Mouse (Mus musculus) thymus, adult 18-20 months (tissue): Measurements from ENCODE around the gene Impdh2.

Experiments used
- DNase-seq, 2 experiments: peaks; one replicate each; pipeline ENCODE4 v3.0.0; 2022; ENCODE audit warnings: mixed read lengths in 2 of 2

Gene Impdh2

GRCm38 (mm10) chr9:108560227-108560841 is at the start of gene Impdh2:
Gene Impdh2, plus strand, starts transcription at chr9:108560286.
- peak; percentile 89 to 92 for DNase-seq

- DNase-seq, result peak; percentile 95 to 98
Measured at GRCm38 (mm10) chr9:108516380-108517251, 43.5 kb upstream of the Impdh2 start, which contains the start of gene Qrich1. Gene Qrich1, plus strand, starts transcription at chr9:108516806.

GRCm38 (mm10) chr9:108517253-108517930 is 42.7 kb upstream of the Impdh2 start:
- DNase-seq, result peak; percentile 72 to 78

- no peak for DNase-seq
Measured at GRCm38 (mm10) chr9:108517931-108518332, 42.2 kb upstream of the Impdh2 start.

DNA sequence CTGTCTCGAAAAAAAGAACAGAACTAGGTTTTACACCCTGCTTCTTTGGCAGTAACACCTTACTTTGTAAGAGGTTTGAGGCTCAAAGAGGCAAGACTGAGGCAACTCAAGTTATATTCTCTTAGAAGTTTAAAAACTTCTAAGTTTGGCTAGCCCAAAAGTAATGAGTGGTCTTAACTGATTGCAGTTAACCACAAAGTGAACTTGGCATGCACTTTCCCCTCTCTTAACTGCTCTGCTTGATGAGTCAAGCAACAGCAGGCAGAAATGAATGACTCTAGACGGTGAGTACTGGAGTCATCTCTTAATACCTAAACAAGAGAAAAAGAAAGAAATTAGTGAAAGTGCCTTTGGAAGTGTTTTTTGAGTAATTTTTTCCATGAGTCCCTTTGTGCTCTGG is 38.5 kb upstream of the Impdh2 start:
- DNase-seq, result no peak

GRCm38 (mm10) chr9:108523341-108523740 is 36.7 kb upstream of the Impdh2 start:
- DNase-seq, result no peak

DNA sequence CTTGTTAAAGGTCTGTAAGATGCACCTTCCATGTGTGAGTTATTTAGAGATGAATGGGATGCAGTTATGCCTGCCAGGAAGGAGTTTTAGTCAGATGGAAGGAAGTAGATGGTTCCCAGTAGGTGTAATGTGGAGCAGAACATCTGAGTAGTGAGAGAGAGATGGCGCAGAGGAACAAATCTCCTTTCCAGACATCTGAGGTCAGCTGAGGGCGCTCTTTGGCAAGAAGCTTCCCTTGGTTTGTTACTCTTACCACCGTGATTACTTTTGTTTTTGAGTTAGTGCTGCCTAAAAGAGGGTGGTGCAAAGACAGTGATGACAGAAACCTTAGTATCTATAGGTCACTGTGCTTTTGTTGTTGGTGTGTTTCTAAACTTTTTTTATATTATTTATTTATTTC is 34.7 kb upstream of the Impdh2 start:
- no peak for DNase-seq

DNA sequence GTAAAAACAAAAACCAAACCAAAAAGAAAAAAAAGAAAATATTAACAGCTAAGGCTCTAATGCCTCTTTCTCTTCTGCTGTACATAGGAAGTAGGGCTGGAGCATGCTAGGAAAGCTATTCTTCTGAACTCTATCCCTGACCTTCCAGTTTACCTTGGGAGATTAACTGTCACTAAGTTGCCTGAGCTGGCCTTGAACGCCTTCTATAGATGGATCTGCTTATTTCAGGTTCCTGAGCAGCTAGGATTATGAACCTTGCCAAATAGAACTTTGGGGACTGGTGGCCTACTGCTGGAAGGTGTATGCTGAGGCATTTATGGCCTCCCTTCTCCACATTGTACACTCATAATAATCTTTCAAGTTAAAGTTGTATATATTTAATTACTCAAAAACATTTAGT is 29.1 kb upstream of the Impdh2 start:
- DNase-seq, result no peak

- no peak for DNase-seq
Measured at GRCm38 (mm10) chr9:108531496-108531895, 28.6 kb upstream of the Impdh2 start.

DNA sequence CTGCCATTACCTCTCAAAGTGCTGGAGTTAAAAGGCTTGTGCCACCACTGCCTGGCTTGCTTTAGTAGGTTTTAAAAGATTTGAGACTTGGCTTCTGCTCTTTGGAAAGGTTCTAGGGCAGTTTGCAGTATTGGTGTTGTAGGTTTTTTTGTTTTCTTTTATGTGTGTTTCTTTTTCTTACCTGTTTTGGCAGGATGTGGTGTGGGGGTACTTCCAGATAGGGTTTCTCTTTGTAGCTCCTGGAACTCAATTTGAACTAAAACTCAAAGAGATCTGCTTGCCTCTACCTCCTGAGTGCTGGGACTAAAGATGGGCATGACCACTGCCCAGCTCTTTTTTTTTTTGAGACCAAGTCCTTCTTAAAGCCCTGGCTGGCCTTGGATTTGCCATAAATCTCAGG is 19.2 kb upstream of the Impdh2 start:
- DNase-seq, result no peak

- DNase-seq, result no peak
Measured at GRCm38 (mm10) chr9:108545986-108546385, 14.1 kb upstream of the Impdh2 start.

DNA sequence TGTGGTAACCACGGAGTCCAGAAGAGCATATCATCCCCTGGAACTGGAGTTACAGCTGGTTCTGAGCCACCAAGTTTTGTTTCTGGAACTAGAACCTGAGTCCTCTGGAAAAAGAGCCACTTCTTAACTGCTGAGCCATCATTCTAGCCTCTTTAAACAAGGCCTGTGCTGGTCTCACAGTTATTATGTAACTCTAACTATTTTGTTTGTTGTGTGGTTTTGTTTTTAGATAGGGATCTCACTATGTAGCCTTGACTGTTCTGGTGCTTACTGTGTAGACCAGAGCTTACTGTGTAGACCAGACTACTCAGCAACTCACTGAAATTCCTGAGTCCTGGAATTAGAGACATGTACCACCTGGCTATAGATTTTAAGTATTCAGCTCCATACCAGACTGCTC is 13.2 kb upstream of the Impdh2 start:
- DNase-seq, result no peak

GRCm38 (mm10) chr9:108559169-108559568 is 917 bp upstream of the Impdh2 start:
- no peak for DNase-seq

DNA sequence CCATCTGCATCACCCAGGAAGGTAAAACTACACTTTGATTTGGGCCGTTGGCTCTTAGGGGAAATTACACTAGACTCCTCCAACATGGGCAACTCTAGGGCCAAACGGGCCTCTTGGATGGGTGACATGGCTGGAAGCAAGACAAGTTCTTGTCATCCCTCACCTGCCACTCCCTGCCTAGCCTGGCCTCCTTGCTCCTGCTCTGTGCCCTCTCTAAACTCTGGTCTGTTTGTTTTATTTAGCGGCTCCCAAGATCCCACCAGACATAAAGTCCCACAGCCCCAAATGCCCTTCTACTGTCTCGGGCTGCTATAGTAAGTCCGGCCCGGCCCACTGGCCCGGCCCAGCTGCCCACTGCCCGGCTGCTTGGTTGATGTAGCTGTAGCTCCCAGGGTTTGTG is 3.6 kb downstream of the Impdh2 start:
- no peak for DNase-seq

DNA sequence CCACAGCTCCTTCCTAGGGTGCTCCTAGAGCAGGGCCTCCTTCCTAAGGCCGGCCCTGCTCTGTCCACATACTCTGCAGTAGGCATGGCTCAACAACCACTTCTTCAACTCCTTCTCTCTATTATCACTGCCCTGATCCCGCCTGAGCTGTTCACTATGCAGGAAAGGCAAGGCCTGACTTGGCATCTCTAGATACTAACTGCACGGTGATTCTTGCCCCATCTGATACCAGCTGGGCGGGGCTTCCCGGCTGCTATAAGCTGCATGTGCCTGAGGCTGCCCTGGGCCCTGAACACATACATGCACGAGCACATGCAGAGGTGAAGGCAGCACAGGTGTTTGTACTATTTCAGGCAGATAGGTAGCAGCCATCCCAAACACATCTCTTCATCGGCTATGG is 4.0 kb downstream of the Impdh2 start:
- no peak for DNase-seq

DNA sequence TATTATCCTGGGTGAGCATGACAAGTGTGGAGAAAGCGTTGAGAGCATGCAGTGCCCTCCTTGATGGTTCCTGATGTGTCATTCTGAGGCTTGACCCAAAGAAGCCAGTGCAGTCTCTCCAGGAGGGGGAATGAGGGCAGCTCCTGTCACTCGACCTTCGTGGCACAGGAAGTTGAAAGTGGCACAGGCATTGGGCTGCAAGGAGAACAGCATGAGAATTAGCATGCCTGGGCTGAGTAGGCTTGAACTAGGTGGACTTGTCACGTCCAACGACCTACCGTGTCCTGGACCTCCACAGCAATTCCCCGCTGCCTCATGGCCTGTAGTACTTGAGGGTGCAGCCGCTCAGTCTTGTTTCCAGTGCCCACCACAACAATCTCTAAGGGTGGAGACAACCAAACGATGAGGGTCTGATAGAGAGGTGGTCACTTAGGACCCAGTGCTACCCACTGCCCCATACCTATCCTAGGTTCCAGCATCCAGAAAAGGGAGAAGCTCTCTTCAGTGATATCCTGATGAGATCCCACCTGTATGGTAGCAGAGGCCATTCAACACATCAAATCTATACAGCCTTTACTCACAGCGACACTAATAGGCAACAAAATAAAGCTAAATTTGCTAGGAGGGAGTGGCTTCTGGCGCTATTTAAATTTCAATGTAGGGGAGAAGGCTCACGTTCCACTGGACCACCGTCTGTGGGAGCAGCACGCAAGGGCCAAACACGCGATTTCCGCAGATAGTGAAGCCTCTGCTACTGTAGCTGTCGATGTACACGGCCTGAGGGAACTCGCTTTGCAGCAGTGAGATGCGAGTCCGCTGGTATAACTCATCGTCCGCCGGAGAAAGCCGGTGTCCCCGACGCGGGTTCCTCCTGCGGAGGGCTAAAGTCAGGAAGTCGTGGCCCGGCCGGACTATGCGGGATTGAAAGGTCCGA is 6.1 kb downstream of the Impdh2 start:
- no peak for DNase-seq

DNA sequence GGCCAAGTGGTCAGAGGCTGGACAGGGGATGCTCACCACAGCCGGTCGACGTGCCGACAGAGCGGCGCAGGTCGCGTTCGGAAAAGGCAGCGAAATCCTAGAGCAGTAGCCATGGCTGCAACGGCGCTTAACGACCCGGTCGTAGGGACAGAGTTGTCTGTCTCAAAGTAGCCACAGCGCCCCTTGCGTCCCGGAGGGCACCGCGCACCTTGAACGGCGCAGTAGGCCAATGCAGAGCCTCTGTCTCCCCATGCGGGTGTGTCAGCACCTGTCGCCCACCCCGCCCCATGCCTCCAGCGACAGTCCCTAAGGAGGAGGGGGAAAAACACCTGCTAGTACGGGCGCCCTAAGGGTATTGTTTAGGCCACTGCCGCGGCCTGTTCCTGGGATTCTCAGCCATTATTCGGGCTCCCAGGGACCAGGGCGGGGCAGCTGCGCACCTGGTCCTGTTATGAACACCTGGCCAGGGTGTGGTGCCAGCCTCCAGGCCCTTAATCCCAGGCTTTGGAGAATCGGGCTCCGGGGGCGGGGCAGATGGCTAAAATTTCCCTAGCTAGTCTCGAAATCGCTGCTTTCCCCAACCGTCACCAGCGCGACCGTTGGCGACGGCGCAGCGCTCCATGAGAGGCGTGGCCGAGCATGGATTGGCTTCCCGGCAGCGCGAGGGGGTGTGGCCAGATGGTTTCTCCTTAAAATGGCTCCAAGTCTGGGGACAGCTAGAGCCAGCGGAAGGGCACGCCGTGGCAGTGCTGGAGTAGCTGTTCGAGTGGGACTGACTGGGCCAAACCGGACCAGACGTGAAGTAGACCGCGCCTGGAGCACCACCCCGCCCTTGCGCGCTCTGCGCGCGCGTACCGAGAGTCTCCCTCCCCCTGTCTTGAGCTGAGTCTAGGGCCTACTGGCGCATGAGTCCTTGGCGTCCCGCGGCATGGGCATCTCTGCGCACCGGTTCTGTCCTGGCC is 7.0 kb downstream of the Impdh2 start, which contains the start of gene Ndufaf3:
Ndufaf3 (minus strand) TSS at position 620 of the 962 bp plus-strand sequence.
- DNase-seq, result peak; percentile 92 to 95

DNA sequence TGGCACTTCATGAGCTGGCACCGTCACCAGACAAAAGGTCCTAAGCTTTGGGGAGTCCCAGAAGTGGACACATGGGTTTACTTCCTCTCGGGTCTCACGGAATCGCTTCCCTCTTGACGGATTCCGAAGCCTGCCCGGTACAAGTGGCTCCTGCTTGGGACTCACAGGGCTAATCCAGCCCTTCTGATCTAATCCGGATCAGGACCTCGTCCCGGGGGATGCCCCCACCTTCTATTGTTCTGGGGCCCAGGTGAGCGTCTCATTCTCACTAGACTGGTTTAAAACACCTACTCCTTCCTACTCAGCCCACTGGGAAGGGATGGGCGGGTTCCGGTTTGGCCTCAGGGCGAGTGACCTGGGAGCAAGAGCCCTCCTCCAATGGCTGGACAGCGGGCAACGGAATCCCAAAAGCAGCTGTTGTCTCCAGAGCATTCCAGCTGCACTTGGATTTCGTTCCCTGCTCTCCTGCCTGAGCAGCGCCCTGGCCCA is 7.9 kb downstream of the Impdh2 start:
- DNase-seq, result peak in 1 of 2 experiments; percentile 21

DNA sequence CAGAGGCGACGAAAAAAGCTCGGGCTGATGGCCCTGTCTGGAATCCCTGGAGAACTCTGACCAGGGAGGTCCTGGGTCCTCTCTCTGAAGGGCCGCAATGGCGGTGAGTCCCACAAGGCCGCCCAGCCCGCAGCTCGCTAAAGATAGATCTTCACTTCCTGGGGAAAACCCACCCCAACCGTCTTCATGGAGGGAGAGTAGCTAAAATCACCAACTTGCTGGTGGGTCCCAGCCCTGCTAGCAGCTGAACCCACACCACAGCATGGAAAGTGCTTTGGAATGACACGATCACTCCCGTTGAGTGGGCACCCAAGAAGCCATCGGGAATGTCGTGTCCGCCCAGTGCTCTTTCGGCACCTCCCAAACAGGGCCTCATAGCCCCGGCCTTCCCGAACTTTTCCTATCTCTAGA is 8.4 kb downstream of the Impdh2 start:
- DNase-seq, result peak in 1 of 2 experiments; percentile 19

DNA sequence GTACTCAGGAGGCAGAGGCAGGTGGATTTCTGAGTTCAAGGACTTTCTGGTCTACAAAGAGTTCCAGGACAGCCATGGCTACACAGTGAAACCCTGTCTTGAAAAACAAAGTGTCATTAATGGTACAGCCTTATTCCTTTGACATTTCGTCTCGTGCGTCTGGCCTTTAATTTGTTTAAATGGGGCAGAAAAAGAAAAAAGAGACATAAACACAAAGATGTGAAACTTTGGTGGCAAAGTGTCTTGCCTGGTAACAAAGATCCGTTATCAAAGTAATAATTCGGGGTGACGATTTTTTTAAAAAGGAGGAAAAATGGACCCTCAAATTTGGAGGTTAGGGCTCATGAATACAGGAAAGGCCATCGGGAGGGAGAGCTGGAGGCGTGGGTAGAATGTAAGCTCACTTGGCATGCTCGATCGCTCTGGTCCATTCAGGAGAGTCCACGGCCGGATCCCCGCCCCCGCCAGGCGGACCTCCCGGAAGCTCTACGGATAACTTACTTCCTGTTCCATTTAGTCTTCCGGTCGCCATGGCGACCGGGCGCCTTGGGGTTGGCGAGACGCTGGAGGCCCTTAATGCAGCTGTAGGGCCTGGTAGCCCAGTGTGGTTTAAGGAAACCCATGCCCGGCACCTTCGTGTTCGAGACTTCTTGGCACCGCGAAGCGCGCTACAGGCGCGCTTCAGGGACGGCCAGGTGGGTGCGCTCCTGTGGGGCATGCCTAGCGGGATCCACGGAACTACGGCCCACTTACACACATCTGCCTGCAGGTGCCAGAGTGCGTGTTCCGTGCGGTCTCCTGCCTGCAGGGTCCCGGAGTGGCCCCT is 9.5 kb downstream of the Impdh2 start, which contains the start of gene Dalrd3:
Dalrd3 (plus strand) TSS at position 506 of the 826 bp plus-strand sequence.
- peak; percentile 85 to 88 for DNase-seq
